Mouse (Mus musculus) liver, adult 2 months (tissue): ENCODE measurements around the gene Slc3a2.

Source experiments
- CTCF ChIP-seq: fragments of 200-500 bp; IDR thresholded peaks from 2 replicates; pipeline ENCODE4 v1.5.1; 2011; ENCODE audit warnings: low read depth, low read length, control low read depth
- POLR2A ChIP-seq: fragments of 200-500 bp; IDR thresholded peaks from 2 replicates; pipeline ENCODE4 v1.6.1; 2011; ENCODE audit warnings: low read length, control low read depth; ENCODE audit not compliant: insufficient read depth; ENCODE audit errors: extremely low read depth

DNA sequence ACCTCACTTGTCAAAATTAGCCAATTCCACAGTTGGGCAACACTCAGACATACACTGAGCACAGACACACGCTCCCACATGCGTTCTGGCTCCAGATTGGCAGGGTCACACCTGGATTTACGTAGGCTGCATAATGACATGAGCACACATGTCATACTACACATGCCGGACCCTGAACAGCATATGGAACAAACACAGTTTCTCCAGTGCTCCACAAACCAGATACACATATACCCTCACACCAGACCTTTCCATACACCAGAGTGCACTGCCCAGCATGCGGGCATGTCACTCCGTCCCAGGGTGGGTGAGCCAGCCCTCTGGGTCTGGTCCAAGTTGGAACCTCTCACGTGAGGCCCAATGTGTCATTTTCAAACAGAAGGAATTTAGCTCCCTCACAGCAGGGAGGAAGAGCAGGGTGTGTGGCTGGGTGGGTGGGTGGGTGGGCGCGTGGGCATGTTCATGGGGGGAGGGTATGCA is 59.8 kb downstream of the Slc3a2 start, which contains the start of gene Chrm1:
- TF ChIP-seq POLR2A (no peak), CTCF (no peak)
